Mouse (Mus musculus): ENCODE measurements at regions not wholly inside any gene's neighbourhood (a gene's known extent, or its start where the extent isn't known, plus 50 kb on each side); places are given as distances from the start of the nearest gene placed in this dataset.

- no peak overlapping the region for H3K4me3 ChIP-seq
- peak in 1 of 2 experiments; percentile 10 for DNase-seq (ENCODE audit: low spot score in 2 of 2)
- H3K27ac ChIP-seq, result no peak overlapping the region
- TF ChIP-seq CTCF (conservative IDR thresholded peaks at IDR 0.05), result no peak
Measured at GRCm38 (mm10) chr13:42358588-42358987, 57.3 kb downstream of the Edn1 start.

- DNase-seq (ENCODE audit: low spot score in 2 of 2), result no peak
- TF ChIP-seq CTCF (conservative IDR thresholded peaks at IDR 0.05), result no peak
- H3K4me3 ChIP-seq, result no peak overlapping the region
- no peak overlapping the region for H3K27ac ChIP-seq
Measured at GRCm38 (mm10) chr13:42367655-42368554, 66.6 kb downstream of the Edn1 start.

GRCm38 (mm10) chr13:42369826-42370225, 68.5 kb downstream of the Edn1 start:
- no peak for DNase-seq (ENCODE audit: low spot score in 2 of 2)
- no peak overlapping the region for H3K27ac ChIP-seq
- TF ChIP-seq CTCF (conservative IDR thresholded peaks at IDR 0.05), result no peak
- H3K4me3 ChIP-seq, result no peak overlapping the region

- no peak overlapping the region for H3K4me3 ChIP-seq
- DNase-seq (ENCODE audit: low spot score in 2 of 2), result no peak
- no peak for TF ChIP-seq CTCF (conservative IDR thresholded peaks at IDR 0.05)
- H3K27ac ChIP-seq, result no peak overlapping the region
Measured at GRCm38 (mm10) chr13:42372201-42372600, 70.9 kb downstream of the Edn1 start.

- DNase-seq (ENCODE audit: low spot score in 2 of 2), result no peak
- Histone ChIP-seq H3K27ac (no peak overlapping the region), H3K4me3 (no peak overlapping the region)
- TF ChIP-seq CTCF (conservative IDR thresholded peaks at IDR 0.05), result no peak
Measured at GRCm38 (mm10) chr13:42374181-42374596, 72.9 kb downstream of the Edn1 start.

- H3K4me3 ChIP-seq, result no peak overlapping the region
- H3K27ac ChIP-seq, result no peak overlapping the region
- DNase-seq (ENCODE audit: low spot score in 2 of 2), result no peak
- TF ChIP-seq CTCF (conservative IDR thresholded peaks at IDR 0.05), result no peak
Measured at GRCm38 (mm10) chr13:42379675-42380074, 78.4 kb downstream of the Edn1 start.

- TF ChIP-seq CTCF (conservative IDR thresholded peaks at IDR 0.05), result no peak
- no peak overlapping the region for H3K27ac ChIP-seq
- DNase-seq (ENCODE audit: low spot score in 2 of 2), result no peak
- no peak overlapping the region for H3K4me3 ChIP-seq
Measured at GRCm38 (mm10) chr13:42383099-42383498, 81.8 kb downstream of the Edn1 start.

- H3K27ac ChIP-seq, result no peak overlapping the region
- no peak for TF ChIP-seq CTCF (conservative IDR thresholded peaks at IDR 0.05)
- H3K4me3 ChIP-seq, result no peak overlapping the region
- no peak for DNase-seq (ENCODE audit: low spot score in 2 of 2)
Measured at GRCm38 (mm10) chr13:42390389-42390788, 89.1 kb downstream of the Edn1 start.

GRCm38 (mm10) chr13:42391330-42392005, 90.2 kb downstream of the Edn1 start:
- Histone ChIP-seq H3K4me3 (no peak overlapping the region), H3K27ac (no peak overlapping the region)
- TF ChIP-seq CTCF (conservative IDR thresholded peaks at IDR 0.05), result no peak
- no peak for DNase-seq (ENCODE audit: low spot score in 2 of 2)

GRCm38 (mm10) chr13:42392701-42393100, 91.4 kb downstream of the Edn1 start:
- DNase-seq (ENCODE audit: low spot score in 2 of 2), result no peak
- no peak for TF ChIP-seq CTCF (conservative IDR thresholded peaks at IDR 0.05)
- no peak overlapping the region for H3K27ac ChIP-seq
- H3K4me3 ChIP-seq, result no peak overlapping the region

- DNase-seq (ENCODE audit: low spot score in 2 of 2), result no peak
- H3K4me3 ChIP-seq, result no peak overlapping the region
- H3K27ac ChIP-seq, result no peak overlapping the region
- TF ChIP-seq CTCF (conservative IDR thresholded peaks at IDR 0.05), result no peak
Measured at GRCm38 (mm10) chr13:42394572-42394971, 93.3 kb downstream of the Edn1 start.

GRCm38 (mm10) chr13:42401513-42401912, 100.2 kb downstream of the Edn1 start:
- no peak for TF ChIP-seq CTCF (conservative IDR thresholded peaks at IDR 0.05)
- Histone ChIP-seq H3K4me3 (no peak overlapping the region), H3K27ac (peak overlapping the region; percentile 92)
- DNase-seq (ENCODE audit: low spot score in 2 of 2), result no peak

- no peak for TF ChIP-seq CTCF (conservative IDR thresholded peaks at IDR 0.05)
- no peak overlapping the region for H3K4me3 ChIP-seq
- peak; percentile 62 to 85 for DNase-seq (ENCODE audit: low spot score in 2 of 2)
- peak overlapping the region; percentile 92 for H3K27ac ChIP-seq
Measured at GRCm38 (mm10) chr13:42403231-42404020, 102.2 kb downstream of the Edn1 start.
